Mouse (Mus musculus) midbrain, embryonic 10.5 days (tissue): Measurements from ENCODE around the gene Zscan10. TPM values are rescaled to one million over a fixed set of nuclear protein-coding genes. Genes with fewer than 3 reads are reported as not detected.
"Not testable (repeated sequence)": the region's sequence is repeated elsewhere in the genome, so short reads cannot be mapped to it uniquely, and the experiment has no call there.

Experiments
- DNase-seq: peaks from one replicate; pipeline ENCODE4 v3.0.0-alpha.2; 2017; ENCODE audit warnings: low spot score
- H3K27ac ChIP-seq: fragments of 300-500 bp; sonication (generic); replicated peaks from 2 replicates; pipeline ENCODE4 v1.5.1; 2016; ENCODE audit warnings: mild to moderate bottlenecking
- H3K27me3 ChIP-seq: fragments of 300-500 bp; sonication (generic); 2 replicates; pipeline ENCODE4 v1.6.1; 2016; ENCODE audit warnings: low read depth, mild to moderate bottlenecking; ENCODE audit not compliant: poor library complexity, severe bottlenecking
- H3K36me3 ChIP-seq: fragments of 300-500 bp; sonication (generic); 2 replicates; pipeline ENCODE4 v1.6.1; 2016; ENCODE audit warnings: mild to moderate bottlenecking, moderate library complexity
- H3K4me1 ChIP-seq: fragments of 300-500 bp; sonication (generic); 2 replicates; pipeline ENCODE4 v1.6.1; 2016
- H3K4me3 ChIP-seq: fragments of 300-500 bp; sonication (generic); 2 replicates; pipeline ENCODE4 v1.5.1; 2016; ENCODE audit warnings: mild to moderate bottlenecking, moderate library complexity
- H3K9me3 ChIP-seq: fragments of 300-500 bp; sonication (generic); replicated peaks from 2 replicates; pipeline ENCODE4 v1.6.1; 2016; ENCODE audit warnings: mild to moderate bottlenecking
- WGBS: fragments of 180-500 bp; shearing (Covaris S2); methylation state at CpG from one replicate; pipeline ENCODE4 v1.1.7; 2016; 5-methylcytosine and 5-hydroxymethylcytosine counted together
- polyA plus RNA-seq: library from polyadenylated mRNA; unstranded; fragments of >200 nt; fragmentation: Nextera tagmentation; extraction: Ambion mirVana; gene quantifications from 2 replicates; pipeline ENCODE4 v1.2.1, GENCODE M21; 2016

The Zscan10 gene
- polyA plus RNA-seq, 1 experiment from 2014 or later, result 0.12 TPM

DNA sequence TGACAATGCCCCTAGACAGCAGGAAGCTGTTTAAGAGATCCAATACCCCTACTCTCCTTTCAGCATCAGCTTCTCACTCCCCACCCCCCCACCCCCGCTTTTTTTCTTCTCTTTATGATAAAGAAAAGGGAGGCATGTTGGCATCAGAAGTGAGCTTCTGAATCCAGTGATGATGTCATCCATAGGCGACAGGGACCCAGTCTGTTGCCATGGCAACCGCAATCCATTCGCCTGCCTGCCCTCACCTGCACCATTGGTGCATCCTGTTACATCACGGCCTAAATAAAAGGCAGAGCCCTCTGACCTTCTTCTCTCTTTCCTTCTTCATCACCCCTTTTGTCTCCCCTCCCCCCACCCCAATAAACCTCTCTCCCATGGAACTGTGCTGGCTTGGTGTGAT is 32.3 kb upstream of the Zscan10 start:
- 36% methylated on average over 5 of the region's 5 CpGs for WGBS

DNA sequence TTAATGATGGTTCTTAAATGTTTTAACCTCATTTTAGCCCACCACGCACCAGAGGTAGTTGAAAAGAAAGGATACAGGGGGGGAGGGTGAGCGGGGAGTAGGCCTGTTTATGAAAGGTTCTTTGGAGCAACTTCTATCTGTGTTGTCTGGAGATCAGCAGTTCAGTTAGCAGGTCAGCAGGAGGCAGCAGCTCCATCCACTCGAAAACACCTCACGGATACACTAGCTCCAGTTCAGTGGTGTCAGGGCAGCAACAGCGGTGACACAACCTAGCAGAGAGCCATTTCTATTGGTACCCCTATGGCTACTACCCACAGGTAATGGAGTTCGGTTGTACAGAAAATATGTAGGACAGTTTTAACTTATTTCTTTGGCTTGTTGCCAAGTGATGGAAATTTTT is 30.6 kb upstream of the Zscan10 start:
- no peaks in the 10 kb centered on the region for H3K27me3 ChIP-seq
- H3K27ac ChIP-seq, result no peak overlapping the region
- H3K9me3 ChIP-seq, result no peaks in the 10 kb centered on the region
- peaks cover 5% of the 10 kb centered on the region for H3K4me1 ChIP-seq
- H3K4me3 ChIP-seq, result no peak overlapping the region
- no peak for DNase-seq
- WGBS, result 53% methylated on average over 6 of the region's 6 CpGs
- H3K36me3 ChIP-seq, result peaks cover 30% of the 10 kb centered on the region

More for the DNA sequence above, 32.3 kb upstream of the Zscan10 start:
- H3K4me3 ChIP-seq, result no peak overlapping the region
- no peak overlapping the region for H3K27ac ChIP-seq
- H3K9me3 ChIP-seq, result no peaks in the 10 kb centered on the region
- H3K4me1 ChIP-seq, result peaks cover 12% of the 10 kb centered on the region
- peaks cover 14% of the 10 kb centered on the region for H3K36me3 ChIP-seq
- DNase-seq, result no peak
- no peaks in the 10 kb centered on the region for H3K27me3 ChIP-seq

DNA sequence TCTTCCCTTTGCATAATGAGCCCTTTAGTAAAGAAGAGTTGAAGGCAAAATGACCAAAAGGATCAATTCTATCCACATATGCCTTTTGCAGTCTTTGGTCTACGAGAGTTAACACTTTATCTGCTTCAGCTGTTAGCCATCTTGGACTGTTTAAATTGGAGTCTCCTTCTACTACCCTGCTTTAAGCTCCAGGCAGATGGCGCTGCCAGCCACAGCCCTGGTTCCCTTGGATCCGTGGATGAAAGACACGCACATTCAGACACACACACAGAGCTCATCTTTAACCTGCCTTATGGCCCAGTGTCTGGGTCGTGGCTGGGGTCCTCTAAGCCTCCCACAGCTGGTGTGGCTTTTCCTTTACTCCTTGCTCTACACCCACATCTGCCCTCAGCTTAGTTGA is 29.6 kb upstream of the Zscan10 start:
- Histone ChIP-seq H3K4me3 (no peak overlapping the region), H3K27me3 (no peaks in the 10 kb centered on the region), H3K4me1 (no peaks in the 10 kb centered on the region), H3K27ac (no peak overlapping the region), H3K9me3 (peaks cover 2% of the 10 kb centered on the region; the same call in 1 of the 2 replicates), H3K36me3 (peaks cover 40% of the 10 kb centered on the region)
- WGBS, result 30% methylated on average over 5 of the region's 5 CpGs
- DNase-seq, result no peak

- no peak for DNase-seq
These were observed 28.6 kb upstream of the Zscan10 start for GRCm38 (mm10) chr17:23572059-23572458.

GRCm38 (mm10) chr17:23574130-23574529 is 26.5 kb upstream of the Zscan10 start:
- Histone ChIP-seq H3K27me3 (no peaks in the 10 kb centered on the region), H3K4me1 (no peaks in the 10 kb centered on the region), H3K36me3 (peaks cover 68% of the 10 kb centered on the region), H3K27ac (no peak overlapping the region), H3K4me3 (no peak overlapping the region), H3K9me3 (peaks cover 9% of the 10 kb centered on the region; the same call in 1 of the 2 replicates)
- WGBS, result 91% methylated on average over 8 of the region's 8 CpGs
- no peak for DNase-seq

More at GRCm38 (mm10) chr17:23572059-23572458, 28.6 kb upstream of the Zscan10 start:
- Histone ChIP-seq H3K4me1 (no peaks in the 10 kb centered on the region), H3K27me3 (no peaks in the 10 kb centered on the region), H3K36me3 (peaks cover 50% of the 10 kb centered on the region), H3K9me3 (peaks cover 9% of the 10 kb centered on the region; the same call in 1 of the 2 replicates), H3K27ac (no peak overlapping the region), H3K4me3 (no peak overlapping the region)
- WGBS, result 80% methylated on average over 6 of the region's 6 CpGs

DNA sequence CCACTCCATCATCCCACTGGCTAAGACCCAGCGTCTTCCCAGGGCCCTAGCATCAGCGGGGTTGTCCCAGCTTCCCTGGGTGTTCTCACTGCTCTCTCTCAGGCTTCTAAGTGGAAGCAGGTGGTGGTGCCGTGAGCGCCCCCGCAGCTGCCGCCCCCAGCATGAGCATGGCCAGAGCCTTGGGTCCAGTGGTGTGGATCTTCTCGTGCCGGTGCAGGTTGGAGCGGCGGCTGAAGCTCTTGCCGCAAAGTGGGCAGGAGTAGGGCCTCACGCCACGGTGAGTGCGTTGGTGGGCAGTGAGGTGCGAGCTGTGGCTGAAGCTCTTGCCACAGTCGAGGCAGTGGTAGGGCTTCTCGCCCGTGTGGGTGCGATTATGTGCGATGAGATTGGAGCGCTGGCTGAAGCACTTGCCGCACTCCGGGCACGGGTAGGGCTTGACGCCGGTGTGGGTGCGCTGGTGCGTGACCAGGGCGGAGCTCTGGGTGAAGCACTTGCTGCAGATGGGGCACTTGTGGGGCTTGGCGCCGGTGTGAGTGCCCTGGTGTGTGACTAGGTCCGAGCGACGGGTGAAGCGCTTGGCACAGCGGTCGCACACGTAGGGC is 24.6 kb upstream of the Zscan10 start:
- no peaks in the 10 kb centered on the region for H3K4me1 ChIP-seq
- 94% methylated on average over 38 of the region's 38 CpGs for WGBS
- H3K9me3 ChIP-seq, result peaks cover 9% of the 10 kb centered on the region; the same call in 1 of the 2 replicates
- peaks cover 87% of the 10 kb centered on the region for H3K36me3 ChIP-seq
- DNase-seq, result no peak
- H3K27ac ChIP-seq, result no peak overlapping the region
- no peak overlapping the region for H3K4me3 ChIP-seq
- H3K27me3 ChIP-seq, result no peaks in the 10 kb centered on the region

DNA sequence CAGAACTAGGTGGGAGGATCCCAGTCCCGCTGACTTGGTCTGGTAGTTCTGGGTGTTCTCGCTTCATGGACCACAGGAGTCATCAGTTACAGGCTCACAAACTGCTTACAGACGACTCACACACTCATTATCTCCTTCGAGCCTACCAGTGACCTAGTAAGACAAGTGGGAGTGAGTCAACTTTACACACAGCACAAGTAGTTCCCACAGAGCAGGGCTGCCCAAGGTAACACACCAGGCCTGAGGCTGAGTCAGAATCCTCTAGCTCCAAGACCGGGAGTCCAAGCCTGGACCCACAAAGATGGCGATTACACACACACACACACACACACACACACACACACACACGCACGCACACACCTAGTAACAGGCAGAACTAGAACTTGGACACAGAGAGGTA is 15.9 kb upstream of the Zscan10 start:
- Histone ChIP-seq H3K27me3 (no peaks in the 10 kb centered on the region), H3K4me3 (peak overlapping the region; percentile 83), H3K36me3 (peaks cover 44% of the 10 kb centered on the region), H3K27ac (no peak overlapping the region), H3K9me3 (no peaks in the 10 kb centered on the region), H3K4me1 (peaks cover 32% of the 10 kb centered on the region)
- DNase-seq, result no peak
- WGBS, result 93% methylated on average over 8 of the region's 8 CpGs

DNA sequence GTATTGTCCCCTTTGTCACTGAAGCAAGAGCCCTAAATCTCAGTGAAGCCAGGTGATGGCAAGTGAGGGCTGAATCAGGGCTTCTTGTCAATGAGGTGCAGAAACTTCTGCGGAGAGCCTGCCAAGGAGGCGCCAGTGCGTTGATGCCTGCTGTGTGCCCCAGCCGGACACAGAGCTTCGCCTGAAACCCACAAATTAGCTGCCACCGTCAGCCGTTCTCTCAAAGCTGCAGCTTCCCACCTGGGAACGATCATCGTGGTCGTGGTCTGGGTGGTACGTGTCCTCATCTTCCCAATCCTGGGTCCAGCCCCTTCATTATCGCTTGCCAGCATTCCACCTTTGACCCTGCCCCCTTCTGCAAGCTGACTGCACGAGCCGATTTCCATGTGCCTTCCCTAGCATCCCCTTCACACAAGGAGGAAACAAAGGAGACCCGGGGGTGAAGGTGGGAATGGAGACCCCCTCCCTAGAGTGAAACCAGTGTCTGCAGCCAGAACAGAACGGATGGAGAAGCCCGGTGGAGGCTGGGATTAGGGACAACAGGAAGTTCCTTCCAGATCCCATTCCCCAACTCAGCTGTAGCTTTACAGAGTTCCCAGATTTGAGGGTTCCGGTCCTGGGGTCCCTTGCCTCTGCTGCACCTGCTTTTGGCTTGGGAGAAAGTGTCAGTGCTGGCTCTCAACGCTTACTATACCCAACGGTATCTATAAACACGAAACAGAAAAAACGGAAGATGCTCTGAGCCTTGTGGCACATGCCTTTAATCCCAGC is 14.8 kb upstream of the Zscan10 start:
- peak overlapping the region; percentile 83 for H3K4me3 ChIP-seq
- peak; percentile 73 for DNase-seq
- H3K9me3 ChIP-seq, result no peaks in the 10 kb centered on the region
- under 1% methylated on average over 22 of the region's 22 CpGs for WGBS
- H3K27me3 ChIP-seq, result no peaks in the 10 kb centered on the region
- peaks cover 33% of the 10 kb centered on the region for H3K36me3 ChIP-seq
- peak overlapping the region; percentile 88 for H3K27ac ChIP-seq
- peaks cover 32% of the 10 kb centered on the region for H3K4me1 ChIP-seq

GRCm38 (mm10) chr17:23587253-23587652 is 13.4 kb upstream of the Zscan10 start:
- Histone ChIP-seq H3K27me3 (no peaks in the 10 kb centered on the region), H3K9me3 (no peaks in the 10 kb centered on the region), H3K36me3 (peaks cover 21% of the 10 kb centered on the region), H3K4me3 (no peak overlapping the region), H3K27ac (no peak overlapping the region), H3K4me1 (peaks cover 34% of the 10 kb centered on the region)
- whole genome bisulfite sequencing, result 73% methylated on average over 2 of the region's 2 CpGs
- DNase-seq, result no peak

DNA sequence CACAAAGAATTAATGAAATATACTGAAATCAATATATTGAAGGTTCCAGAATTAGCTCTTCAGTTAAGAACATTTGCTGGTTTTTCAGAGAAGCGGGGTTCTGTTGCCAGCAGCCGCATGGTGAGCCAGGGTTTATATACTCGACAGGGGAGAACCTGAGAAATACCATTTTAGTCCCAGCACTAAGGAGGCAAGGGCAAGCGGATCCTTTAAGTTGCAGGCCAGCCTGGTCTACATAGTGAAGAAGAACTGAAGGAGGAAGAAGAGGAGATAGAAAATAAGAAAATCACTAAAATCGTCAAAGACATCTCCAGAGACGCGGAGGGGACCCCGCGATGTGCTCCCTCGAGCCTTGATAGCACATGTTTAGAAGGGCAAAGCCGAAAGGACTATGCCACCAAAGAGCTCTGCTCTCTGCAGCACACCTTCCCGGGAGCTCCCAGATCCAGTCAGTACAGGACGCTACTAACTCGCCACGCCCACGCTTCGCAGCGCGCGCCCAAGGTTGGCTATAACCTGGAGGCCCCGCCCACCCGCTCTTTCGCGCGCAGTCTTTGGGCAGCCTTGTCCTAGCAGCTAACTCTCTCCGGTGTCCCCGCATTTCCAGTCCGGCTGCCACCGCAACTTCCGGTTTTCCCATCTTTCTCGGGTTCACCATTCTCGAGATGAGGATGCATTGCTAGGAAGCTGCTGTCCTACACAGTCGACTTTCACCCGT is 8.3 kb upstream of the Zscan10 start:
- no peaks in the 10 kb centered on the region for H3K9me3 ChIP-seq
- H3K36me3 ChIP-seq, result no peaks in the 10 kb centered on the region
- 7% methylated on average over 34 of the region's 34 CpGs for WGBS
- DNase-seq, result peak; percentile 98
- no peaks in the 10 kb centered on the region for H3K27me3 ChIP-seq
- peak overlapping the region; percentile 55 for H3K4me3 ChIP-seq
- peaks cover 13% of the 10 kb centered on the region for H3K4me1 ChIP-seq
- peak overlapping the region; percentile 77 for H3K27ac ChIP-seq

- WGBS, result 16% methylated on average over 13 of the region's 13 CpGs
- H3K36me3 ChIP-seq, result no peaks in the 10 kb centered on the region
- H3K4me1 ChIP-seq, result peaks cover 14% of the 10 kb centered on the region
- no peak for DNase-seq
- no peaks in the 10 kb centered on the region for H3K9me3 ChIP-seq
- H3K4me3 ChIP-seq, result peak overlapping the region; percentile 55
- peak overlapping the region; percentile 77 for H3K27ac ChIP-seq
- no peaks in the 10 kb centered on the region for H3K27me3 ChIP-seq
These were observed 7.7 kb upstream of the Zscan10 start for GRCm38 (mm10) chr17:23592926-23593300.

DNA sequence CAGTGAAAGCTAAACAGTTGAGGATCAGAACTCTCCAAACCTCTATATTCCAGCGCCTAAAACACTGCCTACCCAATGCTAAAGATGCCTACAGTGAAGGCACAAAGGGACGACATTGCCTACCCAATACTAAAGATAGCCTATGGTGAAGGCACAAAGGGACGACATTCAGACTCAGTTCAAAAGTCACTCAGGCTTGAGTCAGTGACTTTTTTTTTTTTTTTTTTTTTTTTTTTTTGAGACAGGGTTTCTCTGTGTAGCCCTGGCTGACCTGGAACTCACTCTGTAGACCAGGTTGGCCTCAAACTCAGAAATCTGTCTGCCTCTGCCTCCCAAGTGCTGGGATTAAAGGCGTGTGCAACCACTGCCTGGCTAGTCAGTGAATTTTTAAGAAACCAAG is 5.5 kb upstream of the Zscan10 start:
- not testable (repeated sequence) for DNase-seq, H3K9me3 ChIP-seq, H3K4me3 ChIP-seq, H3K27ac ChIP-seq, H3K36me3 ChIP-seq, H3K27me3 ChIP-seq
- WGBS, result 80% methylated on average over 4 of the region's 4 CpGs
- peaks cover 33% of the 10 kb centered on the region for H3K4me1 ChIP-seq
